Mouse (Mus musculus) Muller cell, postnatal 12 days (primary cell): ENCODE measurements around the gene Tnfrsf18.

Source experiments
- DNase-seq: peaks from one replicate; pipeline ENCODE4 v3.0.0-alpha.2; 2015; ENCODE audit errors: inconsistent ontology term

Tnfrsf18 gene

GRCm38 (mm10) chr4:156026013-156026412 is at the start of gene Tnfrsf18:
Gene Tnfrsf18, plus strand, starts transcription at chr4:156026164.
- DNase-seq = peak; percentile 17

DNA sequence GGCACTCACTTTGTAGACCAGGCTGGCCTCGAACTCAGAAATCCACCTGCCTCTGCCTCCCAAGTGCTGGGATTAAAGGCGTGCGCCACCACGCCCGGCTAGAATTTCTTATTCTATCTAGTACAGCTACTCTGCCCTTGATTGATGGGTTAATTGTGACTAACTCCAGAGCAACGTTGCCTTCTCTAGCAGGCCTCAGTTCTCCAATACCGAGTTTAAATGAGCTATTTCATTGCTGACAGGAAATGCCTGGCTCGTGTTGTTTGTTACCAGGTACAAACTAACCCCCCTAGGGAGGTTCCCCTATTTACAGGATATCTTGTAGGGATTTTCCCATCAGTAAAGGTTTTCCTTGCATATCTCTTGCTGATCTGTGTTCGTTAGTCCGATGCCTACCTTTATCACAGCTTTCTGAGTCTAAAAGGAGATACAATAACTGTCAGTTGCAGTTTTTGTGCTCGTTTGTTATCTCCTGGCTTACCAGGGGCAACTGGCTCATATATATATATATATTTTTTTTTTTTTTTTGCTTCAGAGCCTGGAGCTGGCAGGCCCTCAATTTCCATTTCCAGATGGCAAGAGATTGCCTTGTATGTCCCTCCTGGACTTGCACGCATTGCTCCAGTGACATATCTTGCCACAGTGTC is 44.4 kb upstream of the Tnfrsf18 start:
- no peak for DNase-seq

- DNase-seq = no peak
Measured at GRCm38 (mm10) chr4:155983788-155984187, 42.2 kb upstream of the Tnfrsf18 start.

GRCm38 (mm10) chr4:155991211-155991907 is 34.6 kb upstream of the Tnfrsf18 start:
- no peak for DNase-seq

DNA sequence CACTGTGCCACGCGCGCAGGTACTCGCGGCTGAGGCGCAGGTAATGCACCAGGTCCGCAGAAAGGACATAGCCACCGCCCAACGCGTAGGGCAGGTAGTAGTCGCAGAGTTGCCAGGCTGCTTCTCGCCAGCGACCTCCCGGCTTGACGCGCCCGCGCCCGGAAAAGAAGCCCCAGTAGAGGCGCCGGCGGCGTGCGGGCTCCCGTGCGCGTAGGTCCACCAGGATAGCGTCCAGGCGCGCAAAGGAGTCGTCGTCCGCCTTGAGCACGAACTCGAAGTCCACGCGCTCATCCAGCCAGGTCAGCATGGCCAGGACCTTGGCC is 34.1 kb upstream of the Tnfrsf18 start:
- DNase-seq = no peak

DNA sequence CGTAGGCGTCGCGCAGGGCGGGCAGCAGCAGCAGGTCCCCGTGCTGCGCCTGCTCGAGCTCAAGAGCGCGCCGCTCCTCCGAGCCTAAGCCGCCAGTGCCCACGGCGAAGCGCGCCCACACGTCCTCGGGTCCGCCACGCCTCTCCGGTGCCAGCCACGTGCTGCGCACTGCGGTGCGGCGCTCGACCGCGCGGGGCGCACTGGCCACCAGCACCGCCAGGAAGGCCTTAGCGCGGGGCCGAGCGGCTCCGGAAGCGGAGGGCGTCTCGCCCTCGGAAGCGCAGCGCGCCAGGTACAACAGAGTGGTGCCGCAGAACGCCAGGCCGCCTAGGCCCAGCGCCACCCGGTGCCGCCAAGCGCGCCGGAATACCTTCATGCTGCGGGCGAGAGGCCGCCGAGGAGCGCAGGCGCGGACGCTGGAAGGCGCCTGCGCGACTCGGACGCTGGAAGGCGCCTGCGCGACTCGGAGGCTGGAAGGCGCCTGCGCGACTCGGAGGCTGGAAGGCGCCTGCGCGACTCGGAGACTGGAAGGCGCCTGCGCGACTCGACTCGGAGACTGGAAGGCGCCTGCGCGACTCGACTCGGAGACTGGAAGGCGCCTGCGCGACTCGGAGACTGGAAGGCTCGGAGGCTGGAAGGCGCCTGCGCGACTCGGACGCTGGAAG is 33.6 kb upstream of the Tnfrsf18 start, which contains the start of the genes B3galt6 and Sdf4:
Gene B3galt6, minus strand, starts transcription at position 409 of the 665 bp plus-strand sequence.
Gene Sdf4, plus strand, starts transcription at position 632 of the 665 bp plus-strand sequence.
- DNase-seq = peak; percentile 94

DNA sequence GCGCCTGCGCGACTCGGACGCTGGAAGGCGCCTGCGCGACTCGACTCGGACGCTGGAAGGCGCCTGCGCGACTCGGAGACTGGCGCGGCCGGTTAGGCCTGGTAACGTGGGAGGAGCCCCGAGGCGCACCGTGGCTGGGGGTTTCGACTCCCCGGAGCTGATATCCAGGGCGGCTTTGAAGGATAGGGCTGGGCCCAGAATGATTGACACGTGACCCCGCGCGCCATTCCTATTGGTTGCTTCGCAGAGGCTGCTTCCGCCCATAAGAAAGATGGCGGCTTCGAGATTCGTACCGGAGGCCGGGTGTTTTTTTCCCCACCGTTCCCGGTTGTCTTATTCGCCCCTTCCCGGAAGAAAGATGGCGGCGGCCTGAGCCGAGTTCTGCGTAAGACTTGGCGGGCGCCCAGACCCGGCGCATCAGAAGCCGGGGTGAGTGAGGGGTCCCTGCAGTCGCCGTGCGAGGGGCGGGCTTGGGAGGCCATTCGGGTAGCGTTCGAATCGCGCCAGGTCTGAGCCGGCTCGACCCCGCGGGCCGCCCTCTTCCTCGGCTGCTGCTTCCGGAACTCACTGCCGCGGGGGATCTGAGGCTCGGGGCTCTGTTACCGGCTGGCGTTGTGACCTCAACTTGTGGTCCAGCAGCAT is 32.9 kb upstream of the Tnfrsf18 start:
- DNase-seq = peak; percentile 95

GRCm38 (mm10) chr4:155993606-155994005 is 32.4 kb upstream of the Tnfrsf18 start:
- no peak for DNase-seq

- no peak for DNase-seq
Measured at GRCm38 (mm10) chr4:156004109-156004508, 21.9 kb upstream of the Tnfrsf18 start.

DNA sequence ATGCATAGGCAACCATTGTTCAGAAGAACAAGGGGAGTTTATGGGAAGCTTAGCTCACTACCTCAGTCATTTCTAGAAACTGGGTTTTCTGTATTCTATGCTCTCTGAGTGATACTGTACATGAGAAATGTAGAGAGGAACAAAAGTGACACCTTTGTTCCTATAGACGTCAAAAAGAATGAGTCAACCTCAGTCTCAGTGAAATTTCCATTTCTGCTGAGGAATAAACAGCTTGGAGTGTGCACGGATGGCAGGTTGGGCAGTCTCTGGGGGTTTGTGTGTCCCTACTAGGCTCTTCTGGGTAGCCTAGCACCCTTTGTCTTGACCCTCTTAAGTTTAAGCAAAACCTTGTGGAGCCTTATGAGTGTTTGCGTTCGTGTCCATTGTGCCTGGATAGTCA is 17.6 kb upstream of the Tnfrsf18 start:
- DNase-seq = no peak

DNA sequence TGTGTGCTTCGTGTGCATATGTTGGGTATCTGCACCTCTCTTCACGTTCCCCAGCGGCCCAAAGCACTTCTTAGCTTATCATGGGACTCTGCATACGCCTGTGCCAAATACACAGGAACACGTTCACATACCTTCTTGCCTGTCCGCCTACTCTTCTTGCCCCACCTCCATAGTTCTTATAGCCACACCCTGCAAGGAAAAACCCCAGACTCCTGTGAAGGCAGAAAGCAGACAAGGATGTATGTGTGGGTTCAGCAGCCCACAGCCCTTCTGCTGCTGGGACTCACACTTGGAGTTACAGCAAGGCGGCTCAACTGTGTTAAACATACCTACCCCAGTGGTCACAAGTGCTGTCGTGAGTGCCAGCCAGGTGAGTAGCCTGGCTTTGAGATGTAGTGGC is 12.3 kb upstream of the Tnfrsf18 start, which contains the start of gene Tnfrsf4:
Gene Tnfrsf4, plus strand, starts transcription at position 207 of the 400 bp plus-strand sequence.
- no peak for DNase-seq

DNA sequence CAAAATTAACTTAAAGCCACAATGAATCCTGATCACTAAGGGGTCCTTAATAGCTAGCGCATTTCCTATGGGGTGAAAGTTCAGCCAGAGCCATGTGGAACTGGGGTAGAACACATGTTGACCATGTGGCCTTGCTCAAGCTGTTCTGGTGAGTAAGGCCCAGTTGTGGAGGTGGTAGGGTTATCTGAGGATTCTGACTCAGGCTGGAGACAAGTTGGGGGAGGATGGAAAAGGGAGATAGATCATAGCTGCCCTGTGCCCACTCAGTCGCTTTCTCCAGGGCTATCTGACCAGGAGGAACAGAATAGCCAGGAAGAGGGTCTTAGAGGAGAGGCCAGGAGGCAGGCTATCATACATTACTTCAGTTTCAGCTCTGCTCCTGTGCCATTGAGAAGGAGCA is 11.5 kb upstream of the Tnfrsf18 start:
- no peak for DNase-seq

DNA sequence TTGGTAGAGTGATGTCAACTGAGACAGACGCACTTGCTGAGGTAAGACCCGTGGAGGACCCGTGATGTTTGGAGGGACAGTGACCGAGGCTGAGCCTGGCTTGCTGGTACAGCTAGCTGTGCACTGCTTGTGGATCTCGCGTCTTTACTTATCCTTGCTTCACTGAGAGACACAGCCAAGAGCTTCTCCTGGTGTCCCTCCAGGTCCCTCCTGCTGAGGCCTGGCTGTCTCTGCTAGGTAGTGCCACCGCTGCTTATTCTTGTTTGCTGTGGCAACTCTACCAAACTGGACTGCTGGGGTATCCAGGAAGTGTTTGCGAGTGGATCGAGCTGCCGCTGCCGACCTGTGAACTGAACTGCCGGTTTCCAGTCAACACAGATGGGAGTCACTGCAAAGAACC is 6.2 kb upstream of the Tnfrsf18 start:
- no peak for DNase-seq

- no peak for DNase-seq
Measured at GRCm38 (mm10) chr4:156021381-156021780, 4.6 kb upstream of the Tnfrsf18 start.

DNA sequence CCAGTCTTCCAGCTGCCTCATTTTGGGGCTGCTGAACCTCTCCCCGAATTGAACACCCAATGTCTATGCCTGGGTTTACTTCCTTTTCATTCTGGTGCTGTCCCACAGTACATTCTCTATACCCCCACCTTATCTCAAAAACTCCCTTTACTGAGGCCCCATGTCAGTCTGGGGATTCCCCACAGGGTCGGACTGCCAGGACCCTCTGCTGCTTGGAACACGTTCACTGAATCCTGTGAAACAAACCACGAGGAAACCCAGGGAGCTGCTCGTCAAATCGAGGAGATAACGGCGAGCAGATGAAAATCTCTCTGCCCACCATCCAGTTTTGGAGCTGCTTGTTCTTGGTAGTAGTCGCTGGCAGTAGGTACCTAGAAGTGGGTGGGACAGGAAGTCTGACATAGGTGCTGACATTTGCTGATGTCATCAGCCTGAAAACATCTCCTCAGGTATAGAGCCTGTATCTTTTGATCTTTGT is 4.0 kb upstream of the Tnfrsf18 start:
- no peak for DNase-seq

DNA sequence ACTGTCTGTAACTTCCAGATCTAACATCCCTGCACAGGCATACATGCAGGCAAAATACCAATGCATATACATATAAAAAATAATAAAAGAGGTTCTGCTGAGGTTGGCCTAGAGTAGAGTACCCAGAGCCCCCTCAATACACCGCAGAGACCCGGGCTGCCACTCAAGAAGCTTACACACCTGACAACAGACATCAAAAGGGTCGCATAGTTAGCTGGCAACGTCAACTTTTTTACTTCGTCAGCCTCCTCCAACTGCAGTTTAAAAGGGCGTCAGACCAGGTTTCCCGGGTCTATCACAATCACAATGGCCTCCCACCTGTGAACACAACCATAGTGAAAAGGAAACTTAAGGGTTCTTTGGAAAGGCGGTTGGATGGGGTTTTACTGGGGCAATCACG is 2.4 kb upstream of the Tnfrsf18 start:
- DNase-seq = no peak

- DNase-seq = no peak
Measured at GRCm38 (mm10) chr4:156024184-156024583, 1.8 kb upstream of the Tnfrsf18 start.

DNA sequence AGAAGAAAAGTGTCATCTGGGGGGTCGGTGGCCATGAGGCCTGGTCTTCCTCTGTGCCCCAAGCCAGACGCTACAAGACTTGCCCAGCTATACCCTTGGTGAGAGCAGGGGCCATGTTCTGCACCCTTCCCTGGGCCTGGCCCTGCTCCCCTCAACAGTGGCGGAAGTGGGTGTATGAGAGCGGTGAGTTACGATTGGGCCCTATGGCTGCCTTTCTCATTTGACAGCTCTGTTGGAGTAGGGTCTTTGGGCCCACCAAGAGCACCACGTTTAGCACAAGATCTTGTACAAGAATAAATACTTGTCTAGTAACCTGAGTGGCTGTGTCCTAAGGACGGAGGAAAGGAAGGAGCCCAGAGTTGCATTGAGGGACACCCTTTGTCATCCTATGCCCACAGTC is 2.6 kb downstream of the Tnfrsf18 start:
- no peak for DNase-seq

GRCm38 (mm10) chr4:156030651-156031118 is 4.7 kb downstream of the Tnfrsf18 start:
- peak; percentile 23 for DNase-seq

DNA sequence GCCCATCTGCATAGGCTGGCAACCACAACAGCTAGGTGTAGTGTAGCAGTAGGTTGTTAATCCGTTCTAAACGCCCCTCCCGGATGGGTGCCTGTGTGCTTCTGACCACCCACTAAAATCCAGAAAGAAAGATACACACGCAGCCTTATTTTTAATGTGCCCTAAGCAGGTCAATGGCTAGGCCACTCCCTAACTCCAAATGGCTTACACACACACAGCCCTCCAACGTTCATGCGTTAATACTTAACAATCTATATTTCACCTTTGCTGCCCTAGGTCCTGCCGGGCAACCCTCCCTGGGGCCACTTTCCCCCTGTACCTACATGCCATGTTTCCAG is 5.3 kb downstream of the Tnfrsf18 start:
- DNase-seq = no peak

- peak; percentile 95 for DNase-seq
Measured at GRCm38 (mm10) chr4:156031593-156032391, 5.8 kb downstream of the Tnfrsf18 start.
